Mouse (Mus musculus) neural tube, embryonic 11.5 days (tissue): ENCODE results near the gene Mgat5b. TPM values are rescaled to one million over a fixed set of nuclear protein-coding genes. Genes with fewer than 3 reads are reported as not detected.

ENCODE experiments used
- ATAC-seq: fragments of 200-750 bp; cut with Nextera tagmentation; 2 replicates; pipeline ENCODE4 v1.8.0; 2017; ENCODE audit warnings: moderate number of reproducible peaks, mild to moderate bottlenecking, moderate TSS enrichment, moderate library complexity; ENCODE audit not compliant: insufficient read depth, low FRiP score, low TSS enrichment
- DNase-seq: peaks from one replicate; pipeline ENCODE4 v3.0.0-alpha.2; 2015; ENCODE audit warnings: low spot score
- H3K27ac ChIP-seq: fragments of 300-500 bp; sonication (generic); 2 replicates; pipeline ENCODE4 v1.5.1; 2014; ENCODE audit warnings: low read depth, mild to moderate bottlenecking, low read length
- H3K27me3 ChIP-seq: fragments of 300-500 bp; sonication (generic); 2 replicates; pipeline ENCODE4 v1.6.1; 2014; ENCODE audit warnings: mild to moderate bottlenecking, low read length, mixed read lengths; ENCODE audit not compliant: control insufficient read depth, insufficient read depth
- H3K36me3 ChIP-seq: fragments of 300-500 bp; sonication (generic); 2 replicates; pipeline ENCODE4 v1.6.1; 2014; ENCODE audit warnings: mild to moderate bottlenecking, low read length, moderate library complexity, mixed read lengths; ENCODE audit not compliant: control insufficient read depth, insufficient read depth
- H3K4me1 ChIP-seq: fragments of 300-500 bp; sonication (generic); 2 replicates; pipeline ENCODE4 v1.6.1; 2014; ENCODE audit warnings: low read length, mixed read lengths; ENCODE audit not compliant: control insufficient read depth, insufficient read depth
- H3K4me2 ChIP-seq: fragments of 300-500 bp; sonication (generic); 2 replicates; pipeline ENCODE4 v1.6.1; 2014; ENCODE audit warnings: low read depth, mild to moderate bottlenecking, moderate library complexity
- H3K4me3 ChIP-seq: fragments of 300-500 bp; sonication (generic); 2 replicates; pipeline ENCODE4 v1.5.1; 2014; ENCODE audit warnings: low read depth, low read length
- H3K9ac ChIP-seq: fragments of 300-500 bp; sonication (generic); 2 replicates; pipeline ENCODE4 v1.6.1; 2014; ENCODE audit warnings: mild to moderate bottlenecking, low read length
- H3K9me3 ChIP-seq: fragments of 300-500 bp; sonication (generic); 2 replicates; pipeline ENCODE4 v1.6.1; 2016; ENCODE audit warnings: low read length; ENCODE audit not compliant: control insufficient read depth
- WGBS: fragments of 180-500 bp; shearing (Covaris S2); extraction: QIAGEN DNeasy Blood & Tissue Kit; methylation state at CpG from one replicate; pipeline ENCODE4 v1.1.7; 2014; 5-methylcytosine and 5-hydroxymethylcytosine counted together
- polyA plus RNA-seq: library from polyadenylated mRNA; unstranded; fragments of >200 nt; fragmentation: Nextera tagmentation; extraction: Ambion mirVana; gene quantifications from 2 replicates; pipeline ENCODE4 v1.2.1, GENCODE M21; 2014

The Mgat5b gene
- polyA plus RNA-seq, 1 experiment from 2014 or later, result 7.5 TPM

- H3K27me3 ChIP-seq, result no peaks in the 10 kb centered on the region
- ATAC-seq, result no peak
- 91% methylated on average over 9 of the region's 9 CpGs for WGBS
- no peaks in the 10 kb centered on the region for H3K9me3 ChIP-seq
- DNase-seq, result no peak
- peaks cover under 1% of the 10 kb centered on the region; the same call in 1 of the 2 replicates for H3K36me3 ChIP-seq
- H3K27ac ChIP-seq, result no peak overlapping the region
- no peak overlapping the region for H3K9ac ChIP-seq
- no peak overlapping the region for H3K4me2 ChIP-seq
- H3K4me1 ChIP-seq, result 0 out of 2 replicates have a peak, but pooled peaks cover 3% of the 10 kb centered on the region
- no peak overlapping the region for H3K4me3 ChIP-seq
Observed at GRCm38 (mm10) chr11:116973508-116973907, 54.8 kb downstream of the Mgat5b start.

- H3K4me2 ChIP-seq, result no peak overlapping the region
- no peak overlapping the region for H3K27ac ChIP-seq
- WGBS, result 92% methylated on average over 7 of the region's 7 CpGs
- no peak overlapping the region for H3K4me3 ChIP-seq
- ATAC-seq (no peak), DNase-seq (no peak)
- 0 out of 2 replicates have a peak, but pooled peaks cover 3% of the 10 kb centered on the region for H3K4me1 ChIP-seq
- H3K27me3 ChIP-seq, result no peaks in the 10 kb centered on the region
- H3K36me3 ChIP-seq, result no peaks in the 10 kb centered on the region
- no peaks in the 10 kb centered on the region for H3K9me3 ChIP-seq
- H3K9ac ChIP-seq, result no peak overlapping the region
Observed at GRCm38 (mm10) chr11:116974341-116974740, 55.7 kb downstream of the Mgat5b start.

- no peaks in the 10 kb centered on the region for H3K36me3 ChIP-seq
- ATAC-seq, result no peak
- DNase-seq, result no peak
Observed at GRCm38 (mm10) chr11:116980313-116980712, 61.6 kb downstream of the Mgat5b start.

GRCm38 (mm10) chr11:116982543-116982942 lies 63.9 kb downstream of the Mgat5b start:
- ATAC-seq, result no peak
- no peak overlapping the region for H3K27ac ChIP-seq
- WGBS, result 55% methylated on average over 4 of the region's 4 CpGs

More at GRCm38 (mm10) chr11:116980313-116980712, 61.6 kb downstream of the Mgat5b start:
- Histone ChIP-seq H3K4me3 (no peak overlapping the region), H3K9ac (no peak overlapping the region), H3K4me1 (0 out of 2 replicates have a peak, but pooled peaks cover 2% of the 10 kb centered on the region), H3K27ac (no peak overlapping the region), H3K9me3 (no peaks in the 10 kb centered on the region), H3K27me3 (no peaks in the 10 kb centered on the region), H3K4me2 (no peak overlapping the region)
- WGBS, result 36% methylated on average over 5 of the region's 5 CpGs

GRCm38 (mm10) chr11:116985504-116986385 lies 67.1 kb downstream of the Mgat5b start:
- H3K4me1 ChIP-seq, result 0 out of 2 replicates have a peak, but pooled peaks cover under 1% of the 10 kb centered on the region
- no peak overlapping the region for H3K27ac ChIP-seq
- DNase-seq, result no peak
- no peak for ATAC-seq
- no peaks in the 10 kb centered on the region for H3K27me3 ChIP-seq
- H3K9me3 ChIP-seq, result no peaks in the 10 kb centered on the region
- H3K36me3 ChIP-seq, result no peaks in the 10 kb centered on the region
- WGBS, result 81% methylated on average over 15 of the region's 15 CpGs
- no peak overlapping the region for H3K9ac ChIP-seq
- H3K4me2 ChIP-seq, result no peak overlapping the region
- H3K4me3 ChIP-seq, result no peak overlapping the region

More at GRCm38 (mm10) chr11:116982543-116982942, 63.9 kb downstream of the Mgat5b start:
- no peak overlapping the region for H3K4me2 ChIP-seq
- DNase-seq, result no peak
- H3K4me1 ChIP-seq, result 0 out of 2 replicates have a peak, but pooled peaks cover 2% of the 10 kb centered on the region
- H3K36me3 ChIP-seq, result no peaks in the 10 kb centered on the region
- H3K9me3 ChIP-seq, result no peaks in the 10 kb centered on the region
- no peaks in the 10 kb centered on the region for H3K27me3 ChIP-seq
- no peak overlapping the region for H3K4me3 ChIP-seq
- no peak overlapping the region for H3K9ac ChIP-seq

GRCm38 (mm10) chr11:116988131-116988530 lies 69.5 kb downstream of the Mgat5b start:
- 65% methylated on average over 8 of the region's 8 CpGs for whole genome bisulfite sequencing
- ATAC-seq, result no peak
- no peaks in the 10 kb centered on the region for H3K4me1 ChIP-seq
- no peak overlapping the region for H3K4me3 ChIP-seq
- DNase-seq, result no peak
- H3K9ac ChIP-seq, result no peak overlapping the region
- H3K4me2 ChIP-seq, result no peak overlapping the region
- H3K27me3 ChIP-seq, result no peaks in the 10 kb centered on the region
- no peaks in the 10 kb centered on the region for H3K9me3 ChIP-seq
- no peaks in the 10 kb centered on the region for H3K36me3 ChIP-seq
- no peak overlapping the region for H3K27ac ChIP-seq

GRCm38 (mm10) chr11:116990231-116990630 lies 71.6 kb downstream of the Mgat5b start:
- Histone ChIP-seq H3K4me1 (peaks cover 4% of the 10 kb centered on the region; the same call in 1 of the 2 replicates), H3K27me3 (peaks cover 5% of the 10 kb centered on the region; the same call in 1 of the 2 replicates), H3K9ac (no peak overlapping the region), H3K9me3 (no peaks in the 10 kb centered on the region), H3K27ac (no peak overlapping the region), H3K36me3 (no peaks in the 10 kb centered on the region), H3K4me3 (no peak overlapping the region), H3K4me2 (no peak overlapping the region)
- ATAC-seq, result no peak
- 78% methylated on average over 7 of the region's 7 CpGs for WGBS
- DNase-seq, result no peak

- no peak overlapping the region for H3K4me3 ChIP-seq
- no peak for DNase-seq
- peak overlapping the region; percentile 49; the same call in 1 of the 2 replicates for H3K27ac ChIP-seq
- no peak overlapping the region for H3K9ac ChIP-seq
- no peaks in the 10 kb centered on the region for H3K36me3 ChIP-seq
- 71% methylated on average over 8 of the region's 8 CpGs for WGBS
- no peak overlapping the region for H3K4me2 ChIP-seq
- ATAC-seq, result no peak
- peaks cover 5% of the 10 kb centered on the region; the same call in 1 of the 2 replicates for H3K27me3 ChIP-seq
- peaks cover 4% of the 10 kb centered on the region; the same call in 1 of the 2 replicates for H3K4me1 ChIP-seq
- H3K9me3 ChIP-seq, result no peaks in the 10 kb centered on the region
Observed at GRCm38 (mm10) chr11:116991410-116991809, 72.7 kb downstream of the Mgat5b start.
